Mouse (Mus musculus) lung, postnatal 0 days (tissue): Measurements from ENCODE around the gene Cfap97d2. TPM values are rescaled to one million over a fixed set of nuclear protein-coding genes. Genes with fewer than 3 reads are reported as not detected.
A peak's percentile ranks its signal among the peaks of the same experiment; 100 is the strongest.

Source experiments
- ATAC-seq: fragments of 200-750 bp; cut with Nextera tagmentation; 2 replicates; pipeline ENCODE4 v1.8.0; 2017; ENCODE audit warnings: moderate library complexity
- DNase-seq: peaks from one replicate; pipeline ENCODE4 v3.0.0-alpha.2; 2016; ENCODE audit warnings: low spot score
- H3K27ac ChIP-seq: fragments of 300-500 bp; sonication (generic); 2 replicates; pipeline ENCODE4 v1.5.1; 2014; ENCODE audit warnings: antibody characterized with exemption, mild to moderate bottlenecking, low read length, mixed read lengths
- H3K27me3 ChIP-seq: fragments of 300-500 bp; sonication (generic); replicated peaks from 2 replicates; pipeline ENCODE4 v1.6.1; 2014; ENCODE audit warnings: low read length, mixed read lengths; ENCODE audit not compliant: insufficient read depth
- H3K36me3 ChIP-seq: fragments of 300-500 bp; sonication (generic); 2 replicates; pipeline ENCODE4 v1.6.1; 2014; ENCODE audit warnings: low read length, mixed read lengths; ENCODE audit not compliant: insufficient read depth
- H3K4me1 ChIP-seq: fragments of 300-500 bp; sonication (generic); 2 replicates; pipeline ENCODE4 v1.6.1; 2014; ENCODE audit warnings: antibody characterized with exemption, low read depth, low read length, mixed read lengths; ENCODE audit not compliant: insufficient read depth
- H3K4me2 ChIP-seq: fragments of 300-500 bp; sonication (generic); replicated peaks from 2 replicates; pipeline ENCODE4 v1.6.1; 2014; ENCODE audit warnings: low read depth, mild to moderate bottlenecking, low read length, moderate library complexity, mixed read lengths
- H3K4me3 ChIP-seq: fragments of 300-500 bp; sonication (generic); 2 replicates; pipeline ENCODE4 v1.5.1; 2014; ENCODE audit warnings: low read depth, low read length
- H3K9ac ChIP-seq: fragments of 300-500 bp; sonication (generic); replicated peaks from 2 replicates; pipeline ENCODE4 v1.6.1; 2014; ENCODE audit warnings: low read depth, mild to moderate bottlenecking
- H3K9me3 ChIP-seq: fragments of 300-500 bp; sonication (generic); 2 replicates; pipeline ENCODE4 v1.6.1; 2016; ENCODE audit warnings: low read length, mixed read lengths
- CTCF ChIP-seq: IDR thresholded peaks from 2 replicates; pipeline ENCODE4 v1.5.1; 2016; ENCODE audit warnings: antibody characterized with exemption, mild to moderate bottlenecking
- EP300 ChIP-seq: IDR thresholded peaks from 2 replicates; pipeline ENCODE4 v1.6.1; 2016; ENCODE audit warnings: antibody characterized with exemption, mild to moderate bottlenecking, control low read depth
- WGBS: fragments of 180-500 bp; shearing (Covaris S2); extraction: QIAGEN DNeasy Blood & Tissue Kit; methylation state at CpG from one replicate; pipeline ENCODE4 v1.1.7; 2014; 5-methylcytosine and 5-hydroxymethylcytosine counted together
- polyA plus RNA-seq: library from polyadenylated mRNA; unstranded; fragments of >200 nt; fragmentation: Nextera tagmentation; extraction: Ambion mirVana; gene quantifications from 2 replicates; pipeline ENCODE4 v1.2.1, GENCODE M21; 2015

The Cfap97d2 gene
- polyA plus RNA-seq, 1 experiment from 2014 or later = 1.1 TPM

GRCm38 (mm10) chr8:13684131-13684530 is 21.6 kb upstream of the Cfap97d2 start:
- no peak overlapping the region for H3K4me3 ChIP-seq
- H3K27me3 ChIP-seq = no peaks in the 10 kb centered on the region
- H3K4me2 ChIP-seq = no peak overlapping the region
- ATAC-seq = no peak
- 30% methylated on average over 7 of the region's 7 CpGs for WGBS
- peaks cover 13% of the 10 kb centered on the region; the same call in 1 of the 2 replicates for H3K4me1 ChIP-seq
- H3K9ac ChIP-seq = no peak overlapping the region
- no peaks in the 10 kb centered on the region for H3K36me3 ChIP-seq
- DNase-seq = no peak
- H3K9me3 ChIP-seq = no peaks in the 10 kb centered on the region
- TF ChIP-seq CTCF = no peak
- no peak overlapping the region for H3K27ac ChIP-seq

GRCm38 (mm10) chr8:13685674-13686314 is 19.9 kb upstream of the Cfap97d2 start:
- TF ChIP-seq CTCF (no peak), EP300 (no peak)
- ATAC-seq (no peak), DNase-seq (peak; percentile 44)
- Histone ChIP-seq H3K27ac (no peak overlapping the region), H3K4me3 (no peak overlapping the region), H3K36me3 (no peaks in the 10 kb centered on the region), H3K27me3 (no peaks in the 10 kb centered on the region), H3K9me3 (no peaks in the 10 kb centered on the region), H3K4me1 (peaks cover 13% of the 10 kb centered on the region; the same call in 1 of the 2 replicates), H3K4me2 (no peak overlapping the region), H3K9ac (no peak overlapping the region)
- 88% methylated on average over 16 of the region's 16 CpGs for WGBS

GRCm38 (mm10) chr8:13686426-13686825 is 19.3 kb upstream of the Cfap97d2 start:
- Histone ChIP-seq H3K9me3 (no peaks in the 10 kb centered on the region), H3K36me3 (no peaks in the 10 kb centered on the region), H3K4me1 (peaks cover 13% of the 10 kb centered on the region; the same call in 1 of the 2 replicates), H3K27ac (no peak overlapping the region), H3K27me3 (no peaks in the 10 kb centered on the region), H3K4me3 (no peak overlapping the region), H3K4me2 (no peak overlapping the region), H3K9ac (no peak overlapping the region)
- 55% methylated on average over 7 of the region's 7 CpGs for WGBS
- no peak for TF ChIP-seq CTCF
- no peak for TF ChIP-seq EP300
- ATAC-seq = 0 out of 2 replicates have a peak, but pooled peaks have one; percentile 46
- DNase-seq = no peak

- peaks cover 13% of the 10 kb centered on the region; the same call in 1 of the 2 replicates for H3K4me1 ChIP-seq
- no peak overlapping the region for H3K4me3 ChIP-seq
- no peak overlapping the region for H3K9ac ChIP-seq
- H3K27ac ChIP-seq = no peak overlapping the region
- no peaks in the 10 kb centered on the region for H3K9me3 ChIP-seq
- TF ChIP-seq CTCF = peak; percentile 37; the same call in 1 of the 2 replicates
- no peak for TF ChIP-seq EP300
- ATAC-seq (no peak), DNase-seq (no peak)
- no peaks in the 10 kb centered on the region for H3K27me3 ChIP-seq
- 78% methylated on average over 8 of the region's 8 CpGs for WGBS
- no peaks in the 10 kb centered on the region for H3K36me3 ChIP-seq
- H3K4me2 ChIP-seq = no peak overlapping the region
Observed at GRCm38 (mm10) chr8:13687101-13687717, 18.5 kb upstream of the Cfap97d2 start.

- Histone ChIP-seq H3K27ac (peak overlapping the region; percentile 65; the same call in 1 of the 2 replicates), H3K36me3 (no peaks in the 10 kb centered on the region), H3K4me1 (peaks cover 13% of the 10 kb centered on the region; the same call in 1 of the 2 replicates), H3K4me3 (no peak overlapping the region), H3K4me2 (no peak overlapping the region), H3K9ac (no peak overlapping the region), H3K9me3 (no peaks in the 10 kb centered on the region), H3K27me3 (no peaks in the 10 kb centered on the region)
- ATAC-seq (peak; percentile 65), DNase-seq (peak; percentile 58)
- TF ChIP-seq EP300 = peak; percentile 21; the same call in 1 of the 2 replicates
- peak; percentile 53 for TF ChIP-seq CTCF
- 56% methylated on average over 4 of the region's 4 CpGs for WGBS
Observed at GRCm38 (mm10) chr8:13687941-13688340, 17.7 kb upstream of the Cfap97d2 start.

GRCm38 (mm10) chr8:13688461-13688860 is 17.2 kb upstream of the Cfap97d2 start:
- Histone ChIP-seq H3K36me3 (no peaks in the 10 kb centered on the region), H3K4me2 (no peak overlapping the region), H3K4me1 (peaks cover 13% of the 10 kb centered on the region; the same call in 1 of the 2 replicates), H3K27me3 (no peaks in the 10 kb centered on the region), H3K9me3 (no peaks in the 10 kb centered on the region), H3K27ac (peak overlapping the region; percentile 65; the same call in 1 of the 2 replicates), H3K4me3 (no peak overlapping the region), H3K9ac (no peak overlapping the region)
- DNase-seq = peak; percentile 86
- TF ChIP-seq CTCF (no peak), EP300 (no peak)
- ATAC-seq = peak; percentile 72
- WGBS = 19% methylated on average over 6 of the region's 6 CpGs
